Mouse (Mus musculus): Measurements from ENCODE around the gene Med24.

- no peak for TF ChIP-seq POLR2A (IDR thresholded peaks at IDR 0.05; ENCODE audit: insufficient read depth, low read depth, low read length)
- no peak for TF ChIP-seq CTCF (IDR thresholded peaks at IDR 0.05)
These were observed 32.0 kb downstream of the Med24 start for GRCm38 (mm10) chr11:98697225-98697624.
